Mouse (Mus musculus) CH12.LX (cell line): ENCODE measurements around the gene Eps8l2. TPM values are rescaled to one million over a fixed set of nuclear protein-coding genes. Genes with fewer than 3 reads are reported as not detected.

ENCODE experiments used
- DNase-seq: peaks from one replicate; pipeline ENCODE4 v3.0.0-alpha.2; 2013; ENCODE audit errors: extremely low read depth
- H3K27ac ChIP-seq: 2 replicates; pipeline ENCODE4 v1.5.1; 2012; ENCODE audit warnings: low read depth, mild to moderate bottlenecking, control low read depth, moderate library complexity; ENCODE audit not compliant: insufficient read depth
- H3K27me3 ChIP-seq: replicated peaks from 2 replicates; pipeline ENCODE3; 2012; ENCODE audit warnings: inconsistent platforms
- H3K36me3 ChIP-seq, 2 experiments: replicated peaks in 1 of 2; 2 replicates each; pipeline versions ENCODE3 to v1.6.1; 2012; ENCODE audit warnings: inconsistent platforms in 1 of 2, low read length in 1 of 2, mild to moderate bottlenecking in 1 of 2, mixed read lengths in 1 of 2, moderate library complexity in 1 of 2; ENCODE audit not compliant: control insufficient read depth in 1 of 2, insufficient read depth in 1 of 2
- H3K4me1 ChIP-seq, 2 experiments: 2 replicates each; pipeline ENCODE4 v1.6.1; 2012; ENCODE audit warnings: inconsistent platforms in 1 of 2, moderate library complexity in 1 of 2; ENCODE audit not compliant: insufficient read depth in 2 of 2, control insufficient read depth in 1 of 2
- H3K4me2 ChIP-seq: 2 replicates; pipeline ENCODE4 v1.6.1; 2012; ENCODE audit warnings: low read depth, mild to moderate bottlenecking, control low read depth; ENCODE audit not compliant: poor library complexity, insufficient read depth, severe bottlenecking
- H3K4me3 ChIP-seq, 3 experiments: fragments of 150-350 bp in 1 of 3; sonication (generic) in 1 of 3; replicated peaks in 1 of 3; 2 replicates each; pipeline versions ENCODE3 to v1.5.1; 2011 to 2012; ENCODE audit warnings: low read depth in 2 of 3, low read length in 2 of 3, mild to moderate bottlenecking in 2 of 3, moderate library complexity in 2 of 3, control low read depth in 1 of 3, improper control_type of control experiment in 1 of 3, inconsistent platforms in 1 of 3, mixed read lengths in 1 of 3; ENCODE audit not compliant: poor library complexity in 1 of 3
- H3K79me2 ChIP-seq: replicated peaks from 2 replicates; pipeline ENCODE4 v1.6.1; 2012; ENCODE audit warnings: mild to moderate bottlenecking, moderate library complexity; ENCODE audit not compliant: control insufficient read depth, poor library complexity, insufficient read depth, severe bottlenecking; ENCODE audit errors: extremely low read depth
- H3K9ac ChIP-seq: 2 replicates; pipeline ENCODE4 v1.6.1; 2012; ENCODE audit warnings: low read depth, mild to moderate bottlenecking, control low read depth, moderate library complexity; ENCODE audit not compliant: insufficient read depth
- H3K9me3 ChIP-seq: replicated peaks from 2 replicates; pipeline ENCODE3; 2012; ENCODE audit warnings: low read length, inconsistent platforms, mixed read lengths
- CHD1 ChIP-seq: IDR thresholded peaks from 2 replicates; pipeline ENCODE4 v1.6.1; 2012; ENCODE audit warnings: low read depth, low read length, improper control_type of control experiment, inconsistent platforms
- E2F4 ChIP-seq: IDR thresholded peaks from 2 replicates; pipeline ENCODE4 v1.6.1; 2011; ENCODE audit warnings: low read depth, low read length, improper control_type of control experiment; ENCODE audit not compliant: insufficient replicate concordance
- MAX ChIP-seq: IDR thresholded peaks from 2 replicates; pipeline ENCODE4 v1.6.1; 2011; ENCODE audit warnings: low read length, improper control_type of control experiment
- MAZ ChIP-seq: IDR thresholded peaks from 2 replicates; pipeline ENCODE4 v1.6.1; 2012; ENCODE audit warnings: low read depth, mild to moderate bottlenecking, inconsistent platforms, low read length, improper control_type of control experiment, moderate library complexity
- MXI1 ChIP-seq: IDR thresholded peaks from 2 replicates; pipeline ENCODE4 v1.6.1; 2011; ENCODE audit warnings: mild to moderate bottlenecking, low read depth, low read length, improper control_type of control experiment
- NRF1 ChIP-seq: IDR thresholded peaks from 2 replicates; pipeline ENCODE4 v1.6.1; 2014; ENCODE audit warnings: low read depth, mild to moderate bottlenecking, inconsistent platforms, low read length, improper control_type of control experiment, moderate library complexity
- SMC3 ChIP-seq: IDR thresholded peaks from 2 replicates; pipeline ENCODE4 v1.6.1; 2011; ENCODE audit warnings: low read depth, low read length, improper control_type of control experiment
- TBP ChIP-seq: conservative IDR thresholded peaks from 2 replicates; pipeline ENCODE4 v1.6.1; 2011; ENCODE audit warnings: low read depth, low read length, improper control_type of control experiment
- TCF12 ChIP-seq: IDR thresholded peaks from 2 replicates; pipeline ENCODE4 v1.6.1; 2014; ENCODE audit warnings: low read depth, mild to moderate bottlenecking, inconsistent platforms, low read length, improper control_type of control experiment
- ZC3H11A ChIP-seq: IDR thresholded peaks from 2 replicates; pipeline ENCODE4 v1.6.1; 2012; ENCODE audit warnings: low read depth, mild to moderate bottlenecking, inconsistent platforms, low read length, improper control_type of control experiment
- ZKSCAN1 ChIP-seq: IDR thresholded peaks from 2 replicates; pipeline ENCODE4 v1.6.1; 2012; ENCODE audit warnings: low read depth, inconsistent platforms, low read length, improper control_type of control experiment, borderline replicate concordance
- ZMIZ1 ChIP-seq: IDR thresholded peaks from 2 replicates; pipeline ENCODE4 v1.6.1; 2012; ENCODE audit warnings: low read depth, mild to moderate bottlenecking, inconsistent platforms, low read length, improper control_type of control experiment
- dilution Hi-C: fragments of 300-500 bp; cut with MboI; formaldehyde crosslinking; loops from 2 replicates; pipeline ENCODE4 v1.14.3; 2020; ENCODE audit warnings: low sequenced_read_pairs; ENCODE audit not compliant: extremely low pct_unique_long_range_greater_than_20kb, extremely low pct_ligation_motif_present
- in situ Hi-C: fragments of 300-500 bp; cut with MboI; formaldehyde crosslinking; loops from 3 replicates; pipeline ENCODE4 v1.14.3; 2019; ENCODE audit warnings: low sequenced_read_pairs, low pct_ligation_motif_present, low pct_unique_long_range_greater_than_20kb, mixed read lengths
- polyA plus RNA-seq: library from polyadenylated mRNA; unstranded; fragments of >175 nt; gene quantifications from 2 replicates; pipeline ENCODE4 v1.2.1, GENCODE M21; 2012; ENCODE audit warnings: low read depth; ENCODE audit not compliant: insufficient read length
- total RNA-seq, 2 experiments: library from RNA; depleted of rRNA; stranded (reverse); fragments of 300-350 nt in 1 of 2; fragments of >200 nt in 1 of 2; gene quantifications; 2 replicates each; pipeline ENCODE4 v1.2.3; 2012 to 2014

Eps8l2 gene
- total and polyA plus RNA-seq, 3 experiments: 0.51 to 1.1 TPM; not detected in 1

- H3K36me3 ChIP-seq: peaks cover 56 to 94% of the 10 kb centered on the region in 2 experiments
- in situ Hi-C loops: loop anchor here (5.0 kb wide), 1 partner anchor 42 kb away; the partner anchor contains the start of genes Cdhr5 and Sct
Observed at GRCm38 (mm10) chr7:141319446-141319845, 19.2 kb upstream of the Eps8l2 start.

GRCm38 (mm10) chr7:141324686-141325085 lies 14.0 kb upstream of the Eps8l2 start:
- Histone ChIP-seq H3K4me3 (no peak overlapping the region), H3K27ac (no peak overlapping the region), H3K4me1 (peaks cover 17 to 32% of the 10 kb centered on the region in 2 experiments), H3K79me2 (peaks cover 4% of the 10 kb centered on the region), H3K4me2 (no peak overlapping the region), H3K36me3 (peaks cover 31 to 65% of the 10 kb centered on the region in 2 experiments), H3K27me3 (no peaks in the 10 kb centered on the region), H3K9me3 (no peaks in the 10 kb centered on the region), H3K9ac (no peak overlapping the region)
- in situ Hi-C loops (no loop called here), dilution Hi-C loops (no loop called here)
- TF ChIP-seq MAZ: no peak
- TF ChIP-seq E2F4: no peak
- TF ChIP-seq TCF12: no peak
- TF ChIP-seq CHD1: no peak
- no peak for TF ChIP-seq ZC3H11A
- DNase-seq: no peak

More at GRCm38 (mm10) chr7:141319446-141319845, 19.2 kb upstream of the Eps8l2 start:
- no peak overlapping the region for H3K4me2 ChIP-seq
- H3K9ac ChIP-seq: no peak overlapping the region
- dilution Hi-C loops: no loop called here
- H3K4me3 ChIP-seq: no peak overlapping the region
- TF ChIP-seq NRF1: no peak
- no peak for TF ChIP-seq SMC3
- TF ChIP-seq MXI1: no peak
- TF ChIP-seq ZKSCAN1: no peak
- TF ChIP-seq MAX: no peak
- no peak for TF ChIP-seq ZMIZ1
- no peak for TF ChIP-seq MAZ
- DNase-seq: no peak
- H3K27me3 ChIP-seq: no peaks in the 10 kb centered on the region
- H3K9me3 ChIP-seq: no peaks in the 10 kb centered on the region
- peaks cover 2 to 3% of the 10 kb centered on the region in 2 experiments; a peak in 3 of 4 replicates for H3K4me1 ChIP-seq
- H3K79me2 ChIP-seq: no peaks in the 10 kb centered on the region
- no peak overlapping the region for H3K27ac ChIP-seq

- no peaks in the 10 kb centered on the region for H3K27me3 ChIP-seq
- in situ Hi-C loops (no loop called here), dilution Hi-C loops (no loop called here)
- DNase-seq: no peak
- H3K4me3 ChIP-seq: peak overlapping the region; percentile 56 to 73 (median 71)
- H3K9ac ChIP-seq: peak overlapping the region; percentile 92
- peaks cover 4% of the 10 kb centered on the region for H3K79me2 ChIP-seq
- H3K36me3 ChIP-seq: peaks cover 20 to 45% of the 10 kb centered on the region in 2 experiments
- no peaks in the 10 kb centered on the region for H3K9me3 ChIP-seq
- H3K4me2 ChIP-seq: peak overlapping the region; percentile 55
- H3K4me1 ChIP-seq: peaks cover 17 to 32% of the 10 kb centered on the region in 2 experiments
- H3K27ac ChIP-seq: peak overlapping the region; percentile 18; the same call in 1 of the 2 replicates
- TF ChIP-seq TBP: no peak
- 0 out of 2 replicates have a peak, but pooled peaks have one; percentile 23 for TF ChIP-seq TCF12
- peak; percentile 88 for TF ChIP-seq MAX
Observed at GRCm38 (mm10) chr7:141326546-141327446, 11.9 kb upstream of the Eps8l2 start.
